Mouse (Mus musculus) brain, embryonic 14.5 days (tissue): Measurements from ENCODE around the gene Plekha6.

Source experiments
- CTCF ChIP-seq: fragments of 200-500 bp; IDR thresholded peaks from 2 replicates; pipeline ENCODE4 v1.5.1; 2012; ENCODE audit warnings: inconsistent platforms, mild to moderate bottlenecking, moderate library complexity, borderline replicate concordance; ENCODE audit not compliant: insufficient read depth, insufficient read length; ENCODE audit errors: extremely low read depth
- POLR2A ChIP-seq: fragments of 200-500 bp; IDR thresholded peaks from 2 replicates; pipeline ENCODE4 v1.6.1; 2012; ENCODE audit warnings: mild to moderate bottlenecking, inconsistent platforms, borderline replicate concordance; ENCODE audit not compliant: poor library complexity, insufficient read depth, insufficient read length, severe bottlenecking; ENCODE audit errors: extremely low read depth

- TF ChIP-seq CTCF (no peak), POLR2A (no peak)
These were observed 183.9 kb downstream of the Plekha6 start for GRCm38 (mm10) chr1:133347693-133348520.
